Mouse (Mus musculus): ENCODE measurements around the gene Coro2a.
"Not testable (repeated sequence)": the region's sequence is repeated elsewhere in the genome, so short reads cannot be mapped to it uniquely, and the experiment has no call there.

Gene Coro2a

DNA sequence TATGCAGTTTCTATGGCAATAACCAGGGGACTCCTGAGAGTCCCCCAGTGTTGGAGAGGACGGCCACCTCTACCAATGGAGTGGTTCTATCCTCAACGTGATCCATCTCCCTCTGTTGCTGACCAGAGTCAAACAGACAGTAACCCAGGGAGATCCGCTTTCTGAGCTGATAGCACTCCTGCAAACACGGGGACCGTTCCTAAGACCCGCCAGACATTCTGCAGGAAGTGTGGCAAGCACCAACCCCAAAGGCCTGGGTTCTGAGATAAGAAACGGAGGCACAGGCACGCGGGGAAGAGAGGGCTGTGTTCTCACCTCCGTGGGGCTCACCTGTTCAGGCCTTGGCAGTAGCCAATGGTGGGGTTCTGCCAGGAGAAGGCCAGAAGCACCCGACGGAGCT lies 11.6 kb upstream of the Coro2a start:
- DNase-seq (ENCODE audit: low spot score): no peak

DNA sequence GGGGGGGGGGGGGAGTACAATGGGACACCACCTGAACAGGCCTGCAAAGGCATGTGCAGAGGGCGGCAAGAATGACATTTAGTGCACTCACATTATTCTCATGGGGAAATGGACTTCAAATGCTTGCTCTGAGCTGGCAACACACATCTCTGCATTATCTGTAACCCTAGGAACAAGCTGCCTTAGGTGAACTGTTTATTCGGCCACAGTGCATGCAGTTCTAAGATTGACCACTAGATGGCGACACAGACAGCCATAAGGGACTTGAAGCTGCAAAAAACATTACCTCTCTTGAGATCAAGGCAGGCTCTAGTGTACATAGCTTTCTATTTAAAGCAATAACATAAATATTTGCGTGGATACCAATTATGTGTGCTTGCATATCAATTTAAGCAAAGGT lies 9.2 kb upstream of the Coro2a start:
- peak; percentile 82 for DNase-seq (ENCODE audit: low spot score)

DNA sequence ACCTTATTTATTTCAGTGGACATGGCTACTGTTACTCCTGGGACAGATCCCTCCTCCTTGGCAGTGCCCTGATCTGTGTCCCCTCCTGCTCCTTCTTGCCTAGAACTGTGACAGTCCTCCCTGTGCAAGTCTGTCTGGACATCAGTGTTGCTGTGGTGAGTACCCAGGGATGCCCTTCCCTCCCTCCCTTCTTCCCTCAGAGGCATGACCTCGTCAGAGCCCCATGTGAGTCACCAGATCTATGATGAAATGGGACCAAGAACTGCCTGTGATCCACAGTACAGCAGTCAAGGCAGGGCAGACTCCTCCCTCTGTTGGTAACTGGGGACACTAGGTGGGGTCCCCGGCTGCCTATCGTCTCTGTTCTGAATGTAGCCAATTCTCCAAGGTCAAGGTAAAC lies 5.6 kb upstream of the Coro2a start:
- DNase-seq (ENCODE audit: low spot score): no peak

DNA sequence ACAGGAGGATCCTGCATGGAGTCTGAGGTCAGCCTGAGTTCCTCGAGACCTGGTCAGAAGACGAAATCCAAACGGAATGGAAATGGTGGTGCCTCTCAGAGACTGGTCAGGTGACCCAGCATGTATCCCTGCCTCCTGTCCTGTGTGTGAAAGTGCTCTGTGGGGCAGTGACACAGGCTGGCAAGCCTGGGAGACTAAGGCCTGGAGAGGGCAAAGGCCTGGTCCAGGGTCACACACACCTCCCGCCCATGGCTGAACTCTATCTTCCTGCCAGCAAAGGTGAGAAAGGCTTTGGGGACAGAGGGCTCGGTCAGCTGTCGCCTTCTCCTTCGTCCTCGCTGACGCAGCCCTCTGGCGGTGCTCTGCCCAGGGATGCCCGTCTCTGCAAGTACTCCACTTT lies 3.4 kb upstream of the Coro2a start:
- DNase-seq (ENCODE audit: low spot score): no peak

DNA sequence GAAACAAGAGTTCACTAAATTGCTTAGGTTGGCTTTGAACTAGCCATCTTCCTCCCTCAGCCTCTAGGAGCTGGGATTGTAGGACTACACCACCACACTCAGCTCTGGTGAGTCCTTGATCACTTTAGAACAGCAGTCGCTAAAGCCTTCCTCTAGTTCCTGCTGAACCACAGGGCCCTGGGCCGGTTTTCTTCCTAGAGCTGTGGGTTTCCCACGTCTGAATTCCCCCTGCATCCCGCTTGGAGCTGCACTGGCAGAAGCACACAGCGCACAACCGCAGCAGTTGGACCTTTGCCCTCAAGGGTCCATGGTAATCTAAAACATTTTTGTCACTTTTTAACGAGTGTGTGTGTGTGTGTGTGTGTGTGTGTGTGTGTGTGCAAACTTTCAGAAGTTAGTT lies 702 bp upstream of the Coro2a start:
- no peak for DNase-seq (ENCODE audit: low spot score)

DNA sequence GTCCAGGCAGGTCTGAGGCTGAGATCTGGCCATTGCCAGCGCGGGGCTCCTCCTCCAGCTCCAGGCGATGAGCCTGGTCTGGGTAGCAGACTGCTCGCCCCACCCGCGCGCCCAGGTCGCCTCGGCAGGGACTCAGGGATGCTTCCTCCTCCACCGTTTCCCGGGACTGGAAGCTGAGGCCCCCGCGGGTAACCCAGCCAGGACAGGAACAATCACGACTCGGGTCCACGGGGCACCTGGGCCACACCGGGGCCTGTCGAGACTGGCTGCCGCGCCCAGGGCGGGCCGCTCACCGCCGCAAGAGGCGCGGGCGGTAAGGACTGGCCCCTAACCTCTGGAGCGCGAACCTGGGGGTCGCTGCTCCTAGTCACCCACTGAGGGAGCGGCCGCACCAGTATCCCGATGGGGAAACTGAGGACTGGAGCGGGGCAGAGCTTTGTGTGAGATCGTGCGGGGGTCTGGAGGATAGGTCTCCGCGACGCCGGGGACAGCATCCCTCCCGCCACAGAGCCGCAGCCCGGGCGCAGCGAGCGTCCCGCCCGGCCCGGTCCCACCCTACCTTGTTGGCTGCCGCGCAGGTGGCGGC lies 651 bp downstream of the Coro2a start:
- DNase-seq (ENCODE audit: low spot score): no peak

DNA sequence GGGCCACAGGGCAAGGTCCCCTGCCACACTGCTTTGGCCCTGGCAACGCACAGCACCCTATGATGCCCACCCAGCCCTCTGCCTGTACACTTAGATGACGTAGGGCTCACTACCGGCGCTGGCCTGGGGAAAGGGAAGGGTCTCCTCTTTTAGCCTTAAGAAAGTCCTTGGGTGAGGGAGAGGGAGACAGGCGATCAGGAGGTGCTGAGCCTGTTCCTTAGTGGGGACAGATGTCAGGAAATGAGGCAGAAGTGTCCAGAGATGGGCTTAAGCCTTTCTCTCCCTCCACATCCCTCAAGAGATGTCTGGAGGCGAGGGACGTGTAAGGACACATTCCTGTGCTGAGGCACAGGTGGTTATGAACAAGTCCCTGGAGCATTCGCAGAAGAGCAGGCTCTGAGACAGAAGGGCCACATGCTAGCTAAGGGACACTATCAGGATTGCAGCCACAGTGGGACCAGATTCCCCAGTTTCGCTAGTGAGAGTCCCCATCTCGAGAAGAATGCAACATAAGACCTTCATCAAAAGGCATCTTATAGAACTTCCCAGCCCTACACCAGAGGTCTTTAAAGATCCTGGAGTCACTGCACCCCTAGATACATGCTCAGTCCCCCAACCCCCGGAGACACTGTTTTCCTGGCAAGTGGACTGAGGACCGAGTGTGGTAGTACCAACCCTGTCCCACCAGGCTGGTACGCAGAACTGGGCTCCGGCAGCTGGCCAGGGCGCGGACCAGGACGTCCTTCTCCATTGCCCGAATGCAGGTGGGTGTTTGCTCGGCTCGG lies 1.3 kb downstream of the Coro2a start:
- DNase-seq (ENCODE audit: low spot score): no peak

DNA sequence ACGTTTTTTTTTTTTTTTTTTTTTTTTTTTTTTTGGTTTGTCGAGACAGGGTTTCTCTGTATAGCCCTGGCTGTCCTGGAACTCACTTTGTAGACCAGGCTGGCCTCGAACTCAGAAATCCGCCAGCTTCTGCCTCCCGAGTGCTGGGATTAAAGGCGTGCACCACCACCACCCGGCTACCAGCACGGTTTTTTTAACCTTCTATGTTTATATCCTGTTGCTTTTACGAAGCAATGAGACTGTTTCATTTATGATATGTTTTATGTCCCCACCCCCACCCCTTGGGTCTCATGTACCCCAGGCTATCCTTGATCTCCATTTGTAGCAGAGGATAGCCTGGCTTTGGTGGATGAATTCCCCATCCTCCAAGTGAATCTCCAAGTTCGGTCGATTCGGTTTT lies 2.4 kb downstream of the Coro2a start:
- not testable (repeated sequence) for DNase-seq (ENCODE audit: low spot score)

DNA sequence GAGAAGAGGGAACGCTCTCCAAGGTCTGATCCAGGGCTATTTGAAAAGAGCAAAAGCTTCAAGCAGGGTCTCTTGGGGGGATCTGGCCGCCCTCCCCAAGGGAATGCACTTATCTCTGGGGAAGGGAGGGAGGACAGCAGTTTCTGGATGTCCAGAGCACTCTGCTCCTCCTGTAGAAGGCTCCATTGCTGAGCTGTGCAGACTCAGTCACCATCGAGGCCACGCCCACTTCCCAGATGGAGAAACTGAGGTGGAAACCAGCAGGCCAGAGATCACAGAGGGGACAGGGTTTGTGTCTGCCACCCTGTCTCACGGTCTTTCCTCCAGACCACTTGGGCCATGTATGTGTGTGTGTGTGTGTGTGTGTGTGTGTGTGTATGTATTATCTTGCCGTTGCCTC lies 3.0 kb downstream of the Coro2a start:
- DNase-seq (ENCODE audit: low spot score): no peak

DNA sequence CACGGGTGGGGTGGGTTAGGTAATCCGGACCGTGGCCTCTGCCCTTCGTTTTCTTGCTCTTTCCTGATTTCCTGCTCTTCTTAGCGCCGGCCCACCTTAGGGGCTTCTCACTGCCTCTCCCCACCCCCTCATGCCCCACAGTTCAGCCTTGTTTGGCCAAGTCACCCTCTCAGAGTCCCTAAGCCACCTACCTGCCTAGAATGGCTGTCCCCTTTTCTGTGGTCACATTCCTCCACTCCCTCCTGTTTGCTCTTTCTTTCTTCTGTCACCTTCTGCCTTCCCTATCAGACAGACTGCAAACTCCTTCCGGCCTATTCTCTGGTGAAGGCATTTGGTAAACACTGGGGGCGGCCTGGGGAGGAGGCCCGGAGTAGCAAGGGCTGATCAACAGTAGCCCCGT lies 3.9 kb downstream of the Coro2a start:
- DNase-seq (ENCODE audit: low spot score): no peak

DNA sequence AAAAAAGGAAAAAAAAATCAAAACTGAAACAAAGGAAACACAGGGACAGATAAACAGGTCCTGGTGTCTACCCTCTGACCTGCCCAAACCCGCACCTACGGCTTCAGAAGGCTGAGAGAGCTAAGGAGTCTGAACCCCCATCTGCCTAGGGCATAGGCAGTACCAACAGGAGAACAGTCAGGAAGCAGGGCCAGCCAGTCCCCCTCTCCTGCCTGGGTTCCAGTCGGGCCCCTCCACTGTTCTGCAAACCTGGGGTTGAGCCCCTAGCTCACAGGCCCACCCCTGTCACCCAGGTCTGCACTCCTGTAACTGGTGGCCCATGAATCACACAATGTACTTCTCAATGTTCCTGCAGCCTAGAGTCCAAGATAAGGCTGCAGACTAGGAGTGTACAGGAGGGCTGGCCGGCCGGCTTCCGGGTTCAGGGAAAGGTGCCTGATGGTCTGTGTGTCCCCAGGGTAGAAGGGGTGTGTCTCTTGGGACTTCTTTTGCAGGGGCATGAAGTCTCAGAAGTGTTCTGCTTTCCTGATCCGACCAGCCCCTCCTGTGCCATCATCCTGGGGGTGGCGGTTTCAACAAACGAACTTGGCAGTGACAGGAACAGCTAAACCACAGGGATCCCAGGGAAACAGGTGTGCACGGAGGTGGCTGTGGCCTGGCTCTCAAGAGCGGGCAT lies 4.6 kb downstream of the Coro2a start:
- DNase-seq (ENCODE audit: low spot score): no peak

DNA sequence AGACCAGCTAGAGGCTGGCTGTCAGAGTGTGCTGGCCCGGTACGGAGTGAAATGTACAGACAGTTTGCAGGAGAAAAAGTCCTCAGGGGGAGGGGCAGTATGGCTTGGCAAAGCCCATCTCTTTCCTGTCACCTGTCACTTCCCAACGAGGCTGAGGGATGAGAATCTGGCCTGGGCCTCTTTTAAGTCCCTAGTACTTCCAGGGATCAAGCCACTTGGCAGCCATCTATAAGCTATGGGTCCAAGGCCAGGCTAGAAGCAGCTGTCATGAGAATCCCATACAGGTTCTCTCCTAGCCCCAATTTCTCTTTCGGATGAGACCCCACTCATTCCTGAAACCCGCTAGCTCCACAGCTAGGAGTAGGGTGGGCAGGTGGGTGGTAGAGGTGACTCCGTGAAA lies 5.6 kb downstream of the Coro2a start:
- DNase-seq (ENCODE audit: low spot score): no peak

DNA sequence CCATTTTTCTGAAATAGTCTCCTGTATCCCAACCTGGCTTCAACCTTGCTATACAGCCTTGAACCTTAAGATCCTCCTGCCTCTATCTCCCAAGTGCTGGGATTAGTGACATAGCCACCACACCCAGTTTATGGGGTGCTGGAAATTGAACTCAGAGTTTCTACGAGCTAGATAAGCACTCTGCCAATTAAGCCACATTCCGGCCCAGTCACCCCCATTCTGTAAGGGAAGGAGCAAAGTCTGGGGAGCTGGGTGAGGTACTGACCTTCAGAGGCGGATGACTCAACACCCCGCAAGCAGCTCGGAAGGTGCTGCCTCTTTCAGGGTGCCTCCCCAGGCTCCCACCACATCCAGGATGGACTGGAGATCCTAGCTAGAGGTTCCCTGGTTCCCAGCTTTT lies 7.9 kb downstream of the Coro2a start:
- no peak for DNase-seq (ENCODE audit: low spot score)

DNA sequence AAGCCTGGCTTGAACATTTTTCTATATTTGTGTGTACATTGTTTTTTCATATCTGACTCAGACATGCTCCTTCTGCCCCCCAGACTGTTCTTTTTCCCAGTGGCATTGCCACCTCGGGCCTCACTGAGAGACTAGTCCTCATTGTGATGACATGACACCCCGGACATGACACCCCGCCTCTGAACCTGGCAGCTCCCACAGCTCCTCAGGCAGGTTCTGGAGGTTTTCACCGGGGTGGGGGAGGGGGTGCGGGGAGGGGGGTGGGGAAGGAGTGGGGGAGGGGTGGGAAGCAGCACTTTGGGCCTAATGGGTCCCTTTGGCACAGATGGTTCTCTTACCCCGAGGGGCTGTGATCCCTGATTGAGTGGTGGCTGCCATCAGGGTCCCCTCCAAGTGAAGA lies 8.5 kb downstream of the Coro2a start:
- DNase-seq (ENCODE audit: low spot score): no peak

DNA sequence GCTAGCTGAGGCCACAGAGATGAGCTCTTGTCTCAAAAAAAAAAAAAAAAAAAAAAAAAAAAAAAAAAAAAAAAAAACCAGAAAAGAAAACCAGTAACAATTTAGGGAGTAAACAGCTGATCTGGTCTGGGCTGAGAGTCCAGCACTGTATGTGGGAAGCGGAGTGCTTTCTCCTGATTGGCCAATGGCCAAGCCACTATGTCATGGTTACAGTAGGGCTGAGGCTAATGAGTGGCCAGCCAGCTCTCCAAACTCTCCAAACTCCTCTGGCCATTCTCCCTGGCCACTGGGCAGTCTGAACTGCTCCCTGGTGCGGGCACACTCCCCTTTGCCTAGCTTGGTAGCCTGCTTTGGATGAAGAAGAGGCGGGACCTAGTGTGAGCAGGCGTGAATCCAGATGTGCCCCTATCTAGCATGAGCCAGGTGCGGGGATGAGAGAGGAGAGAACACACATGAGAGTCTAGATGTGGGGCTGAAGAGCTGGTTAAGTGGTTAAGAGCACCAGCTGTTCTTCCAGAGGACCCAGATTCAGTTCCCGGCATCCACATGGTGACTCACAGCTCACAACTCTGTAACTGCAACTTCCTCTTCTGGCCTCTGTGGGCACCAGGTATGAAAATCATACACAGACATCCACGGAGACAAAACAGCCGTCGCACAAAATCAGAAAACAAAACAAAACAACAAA lies 10.0 kb downstream of the Coro2a start:
- no peak for DNase-seq (ENCODE audit: low spot score)

DNA sequence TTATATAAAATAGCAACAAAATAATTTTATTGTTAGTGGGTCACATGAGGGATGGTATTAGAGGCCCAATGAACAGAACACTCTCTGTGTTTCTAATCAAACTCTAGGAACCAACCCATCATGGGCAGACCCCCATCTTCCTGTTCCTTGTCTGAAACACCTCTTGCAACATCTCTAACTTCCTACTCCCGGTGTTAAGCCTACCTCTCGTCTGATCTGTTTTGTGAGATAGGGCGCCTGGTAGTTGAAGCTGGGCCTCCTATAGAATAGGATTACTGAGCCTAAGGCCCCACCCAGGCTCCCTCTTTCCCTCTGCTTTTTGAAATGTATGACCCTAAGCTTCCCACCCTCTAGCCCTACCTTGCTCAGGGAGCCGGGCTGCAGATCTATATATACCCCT lies 11.2 kb downstream of the Coro2a start:
- no peak for DNase-seq (ENCODE audit: low spot score)

DNA sequence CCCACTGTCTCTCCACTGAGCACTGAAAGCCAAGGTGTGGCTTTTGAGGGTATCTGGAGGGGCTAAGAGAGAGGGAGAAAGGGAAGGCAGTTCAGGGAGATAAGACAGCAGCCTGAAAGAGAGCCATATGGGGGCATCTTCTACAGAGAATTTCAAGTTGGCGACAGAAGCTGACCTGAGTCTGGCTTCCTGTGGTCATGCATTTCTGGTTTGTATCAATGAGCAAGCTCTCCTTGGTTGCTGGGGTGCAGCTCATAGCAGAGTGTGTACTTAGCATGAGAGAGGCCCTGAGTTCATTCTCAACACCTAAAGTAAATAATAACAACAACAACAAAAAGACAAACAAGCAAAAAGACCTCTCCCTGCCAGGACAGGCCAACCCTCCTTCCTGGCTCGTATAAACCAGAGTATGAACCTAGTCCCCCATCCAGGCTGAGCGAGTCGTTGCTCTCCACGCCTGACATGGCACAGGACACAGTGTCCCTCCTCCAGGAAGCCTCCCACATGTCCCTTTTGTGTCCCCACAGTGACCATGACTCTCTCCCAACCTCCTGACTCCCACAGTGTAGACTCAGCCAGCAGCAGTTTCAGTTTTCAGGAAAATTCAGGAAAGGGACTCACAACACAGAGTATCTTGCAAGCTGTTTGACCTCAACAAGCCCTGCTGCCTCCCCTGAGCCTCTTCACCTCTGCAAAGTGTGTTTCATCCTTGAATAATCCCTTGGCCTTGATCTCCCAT lies 11.9 kb downstream of the Coro2a start:
- no peak for DNase-seq (ENCODE audit: low spot score)

DNA sequence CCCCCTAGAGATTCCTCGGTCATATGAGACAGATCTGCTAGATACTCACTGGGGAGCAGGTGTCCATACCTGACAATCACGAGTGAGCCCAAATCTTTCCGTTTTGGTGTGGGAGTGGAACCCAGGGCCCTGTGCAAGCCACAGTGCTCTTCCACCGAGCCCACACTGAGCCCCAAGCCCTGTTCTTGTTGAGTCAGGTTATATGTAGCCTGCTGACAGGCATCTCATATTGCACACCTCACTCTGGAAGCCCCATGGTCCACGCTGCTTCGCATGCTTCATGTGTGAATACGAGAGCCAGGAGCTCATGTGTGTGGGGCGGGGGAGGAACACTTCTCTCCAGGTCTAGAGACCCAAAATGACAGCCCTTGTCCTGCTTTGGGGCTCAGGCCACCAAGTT lies 12.9 kb downstream of the Coro2a start:
- no peak for DNase-seq (ENCODE audit: low spot score)

DNA sequence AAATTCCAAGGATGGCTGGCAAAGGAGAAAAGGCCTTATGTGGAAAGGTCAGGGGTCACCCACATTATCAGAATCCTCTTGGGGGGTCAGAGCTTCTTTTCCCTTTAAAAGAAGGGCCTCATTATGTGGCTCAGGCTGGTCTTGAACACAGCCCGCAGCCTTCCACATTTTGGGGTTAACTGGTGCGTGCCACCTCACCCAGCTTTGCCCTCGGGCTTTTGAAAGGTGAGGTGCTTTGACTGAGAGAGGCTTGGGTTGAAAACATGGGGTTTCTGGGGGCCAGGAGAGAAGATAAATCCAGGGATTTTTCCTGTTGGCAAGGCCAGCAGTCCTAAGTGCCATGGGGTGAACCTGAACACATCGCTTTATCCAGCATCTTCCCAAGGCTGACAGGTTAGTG lies 15.5 kb downstream of the Coro2a start:
- no peak for DNase-seq (ENCODE audit: low spot score)

DNA sequence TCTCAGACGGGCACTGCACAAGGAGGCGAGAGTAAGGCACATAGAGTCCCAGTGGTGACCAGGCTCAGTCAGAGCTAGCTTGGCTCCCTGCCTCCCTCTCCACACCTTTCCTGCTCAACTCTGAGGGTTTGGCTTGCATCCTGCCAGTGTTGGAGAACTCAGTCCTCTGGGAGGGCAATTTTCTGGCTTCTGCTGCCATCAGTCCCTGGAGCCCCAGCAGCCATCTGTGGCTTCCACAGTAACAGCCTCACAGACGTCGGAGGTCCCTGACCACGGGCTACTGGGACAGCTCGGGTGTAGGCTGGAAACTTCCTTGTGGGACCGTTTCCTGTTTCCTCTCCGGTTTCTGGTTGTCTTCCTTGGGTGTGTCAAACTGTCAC lies 16.2 kb downstream of the Coro2a start:
- no peak for DNase-seq (ENCODE audit: low spot score)

DNA sequence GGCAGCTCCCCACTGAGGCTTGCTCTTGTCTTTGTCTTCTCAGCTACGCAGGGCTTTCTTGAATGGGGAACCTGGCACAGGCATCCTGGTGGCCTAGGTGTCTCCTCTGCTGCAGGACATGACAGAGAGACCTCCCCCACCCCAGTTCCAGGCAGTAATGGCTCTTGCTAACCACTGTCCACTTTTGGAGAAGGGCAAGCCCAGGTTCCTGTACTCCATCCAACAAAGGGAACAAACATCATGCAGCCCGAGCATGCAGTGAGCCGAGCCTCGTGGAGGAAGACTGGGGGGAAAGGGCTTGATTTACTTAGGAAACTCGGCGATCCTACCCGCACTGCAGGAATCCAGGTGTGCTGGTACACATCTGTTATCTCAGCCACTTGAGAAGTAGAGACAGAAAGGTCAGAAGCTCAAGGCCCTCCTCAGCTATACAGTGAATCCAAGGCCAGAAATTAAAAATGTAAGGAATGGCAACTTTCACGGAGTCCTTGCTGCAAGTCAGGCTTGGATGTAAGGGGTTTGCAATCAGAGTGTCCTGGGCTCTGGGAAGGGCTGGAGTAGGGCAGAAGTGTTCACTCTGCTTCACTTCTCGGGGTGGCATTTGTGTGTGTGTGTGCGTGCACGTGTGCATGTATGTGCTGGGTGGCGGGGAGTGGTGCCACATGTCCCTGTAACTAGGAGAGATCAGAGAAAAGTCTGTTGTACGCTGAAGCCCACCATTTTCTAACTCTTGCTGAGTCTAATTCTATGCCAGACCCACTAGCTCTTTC lies 16.8 kb downstream of the Coro2a start:
- DNase-seq (ENCODE audit: low spot score): no peak

DNA sequence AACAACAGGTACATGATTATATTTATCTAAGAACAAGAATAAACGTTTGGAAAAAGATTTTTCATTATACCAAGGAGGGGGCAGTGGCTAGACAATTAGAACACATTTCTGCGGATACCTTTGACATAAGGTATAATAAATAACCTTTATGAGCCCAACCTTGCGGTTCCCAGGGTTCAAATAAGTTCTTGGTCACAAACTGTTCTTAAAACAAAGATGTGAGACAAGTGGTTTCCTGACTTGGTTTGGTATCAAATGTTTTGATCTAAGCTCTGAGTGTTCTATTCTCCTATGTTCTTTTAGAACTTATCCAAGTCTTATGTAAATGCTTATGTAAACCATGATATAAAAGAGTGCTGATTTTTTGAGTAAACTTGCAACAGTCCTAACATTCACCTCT lies 17.5 kb downstream of the Coro2a start:
- DNase-seq (ENCODE audit: low spot score): not testable (repeated sequence)
